Mouse (Mus musculus) C3H10T1/2 (cell line): ENCODE measurements around the gene Cul3. TPM values are rescaled to one million over a fixed set of nuclear protein-coding genes. Genes with fewer than 3 reads are reported as not detected.

ENCODE experiments used
- polyA plus RNA-seq, 2 experiments: library from polyadenylated mRNA; unstranded; fragments of >200 nt; fragmentation: generic; extraction: Trizol; gene quantifications; one replicate each; pipeline ENCODE4 v1.2.1; 2012; ENCODE audit warnings: missing spikeins in 2 of 2

Gene Cul3
- 10 to 100 TPM in 1 of 2 experiments, 1 to 10 TPM in 1; 2.3 to 29.8 TPM for polyA plus RNA-seq

DNA sequence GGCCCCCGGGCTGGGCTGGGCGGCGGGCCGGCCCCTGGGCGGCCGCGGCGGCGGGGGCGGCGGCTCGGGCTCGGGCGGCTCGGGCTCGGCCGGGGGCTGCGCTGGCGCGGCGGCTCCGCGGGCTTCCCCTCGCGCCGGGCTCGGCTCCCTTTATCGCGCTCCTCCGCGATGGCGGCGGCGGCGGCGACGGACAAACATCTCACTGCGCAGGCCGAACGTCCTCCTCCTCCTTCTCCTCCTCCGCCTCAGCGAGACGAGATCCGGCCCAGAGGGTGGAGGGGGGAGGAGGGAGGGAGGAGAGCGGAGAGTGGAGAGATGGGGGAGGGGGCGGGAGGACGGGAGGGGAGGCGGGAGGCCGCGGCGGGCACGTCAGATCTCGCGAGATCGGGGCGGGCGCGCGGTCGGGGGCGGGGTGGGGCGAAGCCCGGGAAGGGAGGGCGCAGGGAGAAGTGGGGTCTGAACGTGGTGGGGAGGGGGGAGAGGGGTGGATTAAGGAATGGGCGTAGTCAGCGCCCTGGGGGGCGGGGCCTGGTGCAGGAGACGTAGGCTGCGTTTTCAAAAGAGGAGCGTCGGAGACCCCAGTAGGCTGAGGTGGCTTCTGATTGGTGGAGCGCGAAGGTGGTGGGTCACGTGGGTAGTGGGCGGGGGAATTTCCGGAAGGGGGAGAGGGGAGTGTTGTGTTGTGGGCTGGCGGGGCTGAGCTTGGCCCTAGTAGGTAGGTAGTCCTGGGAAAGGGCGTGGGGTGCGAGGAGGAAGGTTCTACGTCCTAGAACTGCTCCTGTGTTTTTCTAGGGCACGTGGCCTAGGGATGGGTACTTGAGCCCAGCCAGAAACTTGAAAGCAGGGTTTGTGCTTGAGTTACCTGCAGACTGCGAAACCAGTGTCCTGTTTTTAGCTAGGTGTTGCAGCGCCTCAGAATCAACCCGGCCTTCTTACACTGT is at the start of gene Cul3:
Cul3 (minus strand) TSS at position 45 of the 941 bp plus-strand sequence.

DNA sequence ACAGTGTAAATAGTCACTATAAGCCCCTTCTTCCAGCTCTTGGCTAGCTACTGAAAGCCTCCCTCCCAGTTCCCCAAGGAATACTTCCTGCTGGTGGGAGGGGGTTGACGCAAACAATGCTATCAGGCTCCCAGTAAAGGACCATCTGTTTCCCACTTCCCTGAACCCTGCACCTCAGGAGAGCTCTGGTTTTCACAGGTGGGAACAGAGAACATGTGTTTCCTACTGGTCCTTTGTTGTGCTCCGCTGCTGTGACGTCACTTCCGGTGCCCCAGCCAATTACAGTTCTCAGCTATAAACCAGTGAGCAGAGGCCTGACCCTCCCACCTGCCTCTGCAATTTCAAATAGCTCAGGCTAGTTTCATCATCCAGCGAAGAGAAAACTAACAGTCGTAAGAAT is 122.0 kb downstream of the Cul3 start, which contains the start of gene Fam124b:
Fam124b (minus strand) TSS at position 206 of the 400 bp plus-strand sequence.

Other genes with a start within 250 kb of the Cul3 start
- under 1 TPM in 1 of 2 experiments, not detected in 1; 0.04 TPM for gene Fam124b, start 122.0 kb downstream of the Cul3 start, polyA plus RNA-seq
- gene Gm45261, start 121.0 kb upstream of the Cul3 start, polyA plus RNA-seq: under 1 TPM in 1 of 2 experiments, not detected in 1; 0.33 TPM